Mouse (Mus musculus): ENCODE measurements around the gene Gm3336. TPM values are rescaled to one million over a fixed set of nuclear protein-coding genes. Genes with fewer than 3 reads are reported as not detected.

The Gm3336 gene
- total and polyA plus RNA-seq, 3 experiments, result 0.25 to 0.49 TPM; not detected in 1

GRCm38 (mm10) chr8:70680039-70680438 lies 38.3 kb upstream of the Gm3336 start:
- no peak overlapping the region for H3K27ac ChIP-seq (ENCODE audit: insufficient read depth, low read depth)
- peaks cover 22 to 87% of the 10 kb centered on the region in 2 experiments for H3K4me1 ChIP-seq (ENCODE audit: control insufficient read depth in 1 of 2, insufficient read depth in 2 of 2)
- no peak overlapping the region for H3K4me2 ChIP-seq (ENCODE audit: insufficient read depth, low read depth, poor library complexity, severe bottlenecking)
- H3K9ac ChIP-seq (ENCODE audit: insufficient read depth, low read depth), result no peak overlapping the region
- DNase-seq (ENCODE audit: extremely low read depth), result no peak
- no peaks in the 10 kb centered on the region for H3K9me3 ChIP-seq (replicated peaks; ENCODE audit: low read length)
- H3K36me3 ChIP-seq (replicated peaks in 1 of 2; ENCODE audit: control insufficient read depth in 1 of 2, insufficient read depth in 1 of 2, low read length in 1 of 2), result peaks cover 42 to 44% of the 10 kb centered on the region in 2 experiments
- no peak overlapping the region for H3K4me3 ChIP-seq (replicated peaks in 1 of 3; ENCODE audit: low read depth in 2 of 3, low read length in 2 of 3, poor library complexity in 1 of 3)
- dilution Hi-C loops (cut with MboI; ENCODE audit: extremely low pct_ligation_motif_present, extremely low pct_unique_long_range_greater_than_20kb, low sequenced_read_pairs), result no loop called here
- in situ Hi-C loops (cut with MboI; ENCODE audit: low pct_ligation_motif_present, low pct_unique_long_range_greater_than_20kb, low sequenced_read_pairs), result no loop called here
- TF ChIP-seq POLR2A (IDR thresholded peaks at IDR 0.05; ENCODE audit: low read depth, low read length) (no peak), GABPA (IDR thresholded peaks at IDR 0.05; ENCODE audit: insufficient replicate concordance, low read depth, low read length) (no peak), PAX5 (IDR thresholded peaks at IDR 0.05; ENCODE audit: low read length) (no peak), MEF2A (IDR thresholded peaks at IDR 0.05; ENCODE audit: borderline replicate concordance, low read depth, low read length) (no peak), KAT2A (IDR thresholded peaks at IDR 0.05; ENCODE audit: insufficient replicate concordance, low read length) (no peak), MAX (IDR thresholded peaks at IDR 0.05; ENCODE audit: low read length) (no peak), ZC3H11A (IDR thresholded peaks at IDR 0.05; ENCODE audit: low read depth, low read length) (no peak), MAFK (IDR thresholded peaks at IDR 0.05; ENCODE audit: insufficient replicate concordance, low read length) (no peak), ETS1 (conservative IDR thresholded peaks at IDR 0.05; ENCODE audit: low read depth, low read length) (no peak)
- no peaks in the 10 kb centered on the region for H3K27me3 ChIP-seq (replicated peaks)
- H3K79me2 ChIP-seq (replicated peaks; ENCODE audit: control insufficient read depth, extremely low read depth, insufficient read depth, poor library complexity, severe bottlenecking), result peaks cover 4% of the 10 kb centered on the region; the same call in 1 of the 2 replicates

- Histone ChIP-seq H3K9ac (ENCODE audit: insufficient read depth, low read depth) (no peak overlapping the region), H3K4me2 (ENCODE audit: insufficient read depth, low read depth, poor library complexity, severe bottlenecking) (no peak overlapping the region), H3K36me3 (replicated peaks in 1 of 2; ENCODE audit: control insufficient read depth in 1 of 2, insufficient read depth in 1 of 2, low read length in 1 of 2) (peaks cover 37 to 38% of the 10 kb centered on the region in 2 experiments), H3K4me1 (ENCODE audit: control insufficient read depth in 1 of 2, insufficient read depth in 2 of 2) (peaks cover 9 to 73% of the 10 kb centered on the region in 2 experiments), H3K9me3 (replicated peaks; ENCODE audit: low read length) (no peaks in the 10 kb centered on the region), H3K79me2 (replicated peaks; ENCODE audit: control insufficient read depth, extremely low read depth, insufficient read depth, poor library complexity, severe bottlenecking) (no peaks in the 10 kb centered on the region), H3K4me3 (replicated peaks in 1 of 3; ENCODE audit: low read depth in 2 of 3, low read length in 2 of 3, poor library complexity in 1 of 3) (no peak overlapping the region), H3K27me3 (replicated peaks) (no peaks in the 10 kb centered on the region), H3K27ac (ENCODE audit: insufficient read depth, low read depth) (no peak overlapping the region)
- in situ Hi-C loops (cut with MboI; ENCODE audit: low pct_ligation_motif_present, low pct_unique_long_range_greater_than_20kb, low sequenced_read_pairs) (no loop called here), dilution Hi-C loops (cut with MboI; ENCODE audit: extremely low pct_ligation_motif_present, extremely low pct_unique_long_range_greater_than_20kb, low sequenced_read_pairs) (no loop called here)
- DNase-seq (ENCODE audit: extremely low read depth), result no peak
- TF ChIP-seq UBTF (IDR thresholded peaks at IDR 0.05; ENCODE audit: low read depth, low read length) (no peak), USF1 (IDR thresholded peaks at IDR 0.05; ENCODE audit: low read depth, low read length) (no peak), MAZ (IDR thresholded peaks at IDR 0.05; ENCODE audit: low read depth, low read length) (no peak), PAX5 (IDR thresholded peaks at IDR 0.05; ENCODE audit: low read length) (no peak), POLR2AphosphoS2 (IDR thresholded peaks at IDR 0.05; ENCODE audit: low read depth, low read length) (no peak), SMC3 (IDR thresholded peaks at IDR 0.05; ENCODE audit: low read depth, low read length) (no peak), SIN3A (IDR thresholded peaks at IDR 0.05; ENCODE audit: low read length) (no peak), NELFE (IDR thresholded peaks at IDR 0.05; ENCODE audit: low read depth, low read length) (no peak), E2F4 (IDR thresholded peaks at IDR 0.05; ENCODE audit: insufficient replicate concordance, low read depth, low read length) (no peak), MXI1 (IDR thresholded peaks at IDR 0.05; ENCODE audit: low read depth, low read length) (no peak), ETS1 (conservative IDR thresholded peaks at IDR 0.05; ENCODE audit: low read depth, low read length) (no peak), CHD1 (IDR thresholded peaks at IDR 0.05; ENCODE audit: low read depth, low read length) (no peak), ZKSCAN1 (IDR thresholded peaks at IDR 0.05; ENCODE audit: borderline replicate concordance, low read depth, low read length) (no peak), ZC3H11A (IDR thresholded peaks at IDR 0.05; ENCODE audit: low read depth, low read length) (no peak), CHD2 (IDR thresholded peaks at IDR 0.05; ENCODE audit: low read length) (no peak), JUND (conservative IDR thresholded peaks at IDR 0.05; ENCODE audit: low read depth, low read length) (no peak), GABPA (IDR thresholded peaks at IDR 0.05; ENCODE audit: insufficient replicate concordance, low read depth, low read length) (no peak), BHLHE40 (IDR thresholded peaks at IDR 0.05; ENCODE audit: low read depth, low read length) (no peak), USF2 (conservative IDR thresholded peaks at IDR 0.05; ENCODE audit: low read depth, low read length) (no peak)
Measured at GRCm38 (mm10) chr8:70681410-70681809, 36.9 kb upstream of the Gm3336 start.

Measured in CH12.LX (cell line).